Mouse (Mus musculus): ENCODE results near the gene Tnfrsf25. TPM values are rescaled to one million over a fixed set of nuclear protein-coding genes. Genes with fewer than 3 reads are reported as not detected.

The Tnfrsf25 gene
- total RNA-seq, 2 experiments from 2014 or later: 16.4 to 28.6 TPM

GRCm38 (mm10) chr4:152136112-152136875 lies 20.6 kb downstream of the Tnfrsf25 start:
- peak; percentile 74 for TF ChIP-seq CTCF (IDR thresholded peaks at IDR 0.05)
- intact Hi-C loops (cut with DNase I): no loop called here
- H3K4me3 ChIP-seq: no peak overlapping the region
- no peak overlapping the region for H3K27ac ChIP-seq
- peak in 1 of 2 experiments; percentile 19 for DNase-seq (ENCODE audit: extremely low spot score in 1 of 2, low spot score in 2 of 2)

GRCm38 (mm10) chr4:152136876-152137250 lies 21.1 kb downstream of the Tnfrsf25 start:
- no peak for TF ChIP-seq CTCF (IDR thresholded peaks at IDR 0.05)
- intact Hi-C loops (cut with DNase I): no loop called here
- DNase-seq (ENCODE audit: extremely low spot score in 1 of 2, low spot score in 2 of 2): no peak
- H3K27ac ChIP-seq: no peak overlapping the region
- no peak overlapping the region for H3K4me3 ChIP-seq

GRCm38 (mm10) chr4:152138497-152139260 lies 22.9 kb downstream of the Tnfrsf25 start:
- intact Hi-C loops (cut with DNase I): no loop called here
- Histone ChIP-seq H3K4me3 (peak overlapping the region; percentile 36), H3K27ac (no peak overlapping the region)
- peak; percentile 78 to 81 for DNase-seq (ENCODE audit: extremely low spot score in 1 of 2, low spot score in 2 of 2)
- peak; percentile 93 for TF ChIP-seq CTCF (IDR thresholded peaks at IDR 0.05)

- peak; percentile 74 for TF ChIP-seq CTCF (IDR thresholded peaks at IDR 0.05)
- H3K27ac ChIP-seq: no peak overlapping the region; the same call in 1 of the 2 replicates
- H3K4me3 ChIP-seq: no peak overlapping the region
- peak in 1 of 2 experiments; percentile 44 for DNase-seq (ENCODE audit: extremely low spot score in 1 of 2, low spot score in 2 of 2)
- intact Hi-C loops (cut with DNase I): no loop called here
These were observed 24.7 kb downstream of the Tnfrsf25 start for GRCm38 (mm10) chr4:152140441-152140840.

GRCm38 (mm10) chr4:152141521-152142135 lies 25.9 kb downstream of the Tnfrsf25 start:
- TF ChIP-seq CTCF (IDR thresholded peaks at IDR 0.05): no peak
- DNase-seq (ENCODE audit: extremely low spot score in 1 of 2, low spot score in 2 of 2): peak in 1 of 2 experiments; percentile 43
- intact Hi-C loops (cut with DNase I): no loop called here
- H3K27ac ChIP-seq: peak overlapping the region; percentile 44
- H3K4me3 ChIP-seq: no peak overlapping the region

- intact Hi-C loops (cut with DNase I): no loop called here
- H3K27ac ChIP-seq: no peak overlapping the region
- H3K4me3 ChIP-seq: no peak overlapping the region
- DNase-seq (ENCODE audit: extremely low spot score in 1 of 2, low spot score in 2 of 2): no peak
- TF ChIP-seq CTCF (IDR thresholded peaks at IDR 0.05): no peak; the same call in none of the 2 replicates
These were observed 27.9 kb downstream of the Tnfrsf25 start for GRCm38 (mm10) chr4:152143632-152144031.

GRCm38 (mm10) chr4:152145473-152145872 lies 29.7 kb downstream of the Tnfrsf25 start:
- no peak overlapping the region for H3K4me3 ChIP-seq
- TF ChIP-seq CTCF (IDR thresholded peaks at IDR 0.05): no peak

GRCm38 (mm10) chr4:152146033-152146827 lies 30.5 kb downstream of the Tnfrsf25 start:
- Histone ChIP-seq H3K27ac (no peak overlapping the region), H3K4me3 (no peak overlapping the region)
- no peak for TF ChIP-seq CTCF (IDR thresholded peaks at IDR 0.05)
- intact Hi-C loops (cut with DNase I): no loop called here
- no peak for DNase-seq (ENCODE audit: extremely low spot score in 1 of 2, low spot score in 2 of 2)

More at GRCm38 (mm10) chr4:152145473-152145872, 29.7 kb downstream of the Tnfrsf25 start:
- intact Hi-C loops (cut with DNase I): no loop called here
- H3K27ac ChIP-seq: no peak overlapping the region
- no peak for DNase-seq (ENCODE audit: extremely low spot score in 1 of 2, low spot score in 2 of 2)

- intact Hi-C loops (cut with DNase I): no loop called here
- H3K27ac ChIP-seq: no peak overlapping the region
These were observed 34.8 kb downstream of the Tnfrsf25 start for GRCm38 (mm10) chr4:152150546-152150945.

GRCm38 (mm10) chr4:152151451-152151965 lies 35.8 kb downstream of the Tnfrsf25 start:
- no peak overlapping the region for H3K27ac ChIP-seq
- no peak overlapping the region for H3K4me3 ChIP-seq
- intact Hi-C loops (cut with DNase I): no loop called here
- no peak for TF ChIP-seq CTCF (IDR thresholded peaks at IDR 0.05)
- DNase-seq (ENCODE audit: extremely low spot score in 1 of 2, low spot score in 2 of 2): no peak

More at GRCm38 (mm10) chr4:152150546-152150945, 34.8 kb downstream of the Tnfrsf25 start:
- DNase-seq (ENCODE audit: extremely low spot score in 1 of 2, low spot score in 2 of 2): no peak
- TF ChIP-seq CTCF (IDR thresholded peaks at IDR 0.05): no peak
- no peak overlapping the region for H3K4me3 ChIP-seq

GRCm38 (mm10) chr4:152151966-152152544 lies 36.3 kb downstream of the Tnfrsf25 start, which contains the start of gene Espn:
Espn (minus strand) TSS chr4:152152371.
- TF ChIP-seq CTCF (IDR thresholded peaks at IDR 0.05): no peak

More at GRCm38 (mm10) chr4:152151966-152152544, 36.3 kb downstream of the Tnfrsf25 start, which contains the start of gene Espn:
- intact Hi-C loops (cut with DNase I): no loop called here
- Histone ChIP-seq H3K27ac (no peak within 1 kb of the TSS), H3K4me3 (no peak within 1 kb of the TSS)
- DNase-seq (ENCODE audit: extremely low spot score in 1 of 2, low spot score in 2 of 2): no peak

All from left cerebral cortex, adult 2 months (tissue).